Mouse (Mus musculus): ENCODE measurements around the gene Fdx1l. TPM values are rescaled to one million over a fixed set of nuclear protein-coding genes. Genes with fewer than 3 reads are reported as not detected.

Gene Fdx1l
- polyA plus RNA-seq (2015; fragmentation: Illumina TruSeq; extraction: RNeasy Lipid Tissue Mini Kit (QIAGEN cat#74804); ENCODE audit: insufficient read depth, low read depth, low replicate concordance), result 12.7 TPM

GRCm38 (mm10) chr9:21073044-21073840 lies at the start of gene Fdx1l, which contains the start of gene Gm49373:
TSS of gene Fdx1l (minus strand) at chr9:21073614.
TSS of gene Gm49373 (minus strand) at chr9:21073096.

GRCm38 (mm10) chr9:21091707-21092320 lies 18.4 kb upstream of the Fdx1l start, which contains the start of the genes Gm38431 and Raver1:
TSS of gene Gm38431 (minus strand) at chr9:21091997.
TSS of gene Raver1 (minus strand) at chr9:21092008.

GRCm38 (mm10) chr9:21067006-21067684 lies 6.3 kb downstream of the Fdx1l start, which contains the start of gene Zglp1:
TSS of gene Zglp1 (minus strand) at chr9:21067093.

GRCm38 (mm10) chr9:21031896-21032351 lies 41.5 kb downstream of the Fdx1l start, which contains the start of gene Icam5:
TSS of gene Icam5 (plus strand) at chr9:21032073.

GRCm38 (mm10) chr9:21029291-21030054 lies 43.9 kb downstream of the Fdx1l start, which contains the start of gene Icam4:
TSS of gene Icam4 (plus strand) at chr9:21029373.

Other genes with a start within 250 kb of the Fdx1l start
- 12.9 TPM for gene A230050P20Rik, start 205.0 kb downstream of the Fdx1l start, polyA plus RNA-seq (2015; fragmentation: Illumina TruSeq; extraction: RNeasy Lipid Tissue Mini Kit (QIAGEN cat#74804); ENCODE audit: insufficient read depth, low read depth, low replicate concordance)
- gene Angptl6, start 193.9 kb downstream of the Fdx1l start, polyA plus RNA-seq (2015; fragmentation: Illumina TruSeq; extraction: RNeasy Lipid Tissue Mini Kit (QIAGEN cat#74804); ENCODE audit: insufficient read depth, low read depth, low replicate concordance), result 1.1 TPM
- gene Ppan, start 185.4 kb downstream of the Fdx1l start, polyA plus RNA-seq (2015; fragmentation: Illumina TruSeq; extraction: RNeasy Lipid Tissue Mini Kit (QIAGEN cat#74804); ENCODE audit: insufficient read depth, low read depth, low replicate concordance), result 21.0 TPM
- gene Eif3g, start 175.0 kb downstream of the Fdx1l start, polyA plus RNA-seq (2015; fragmentation: Illumina TruSeq; extraction: RNeasy Lipid Tissue Mini Kit (QIAGEN cat#74804); ENCODE audit: insufficient read depth, low read depth, low replicate concordance), result 46.1 TPM
- 4.3 TPM for gene Dnmt1, start 113.7 kb downstream of the Fdx1l start, polyA plus RNA-seq (2015; fragmentation: Illumina TruSeq; extraction: RNeasy Lipid Tissue Mini Kit (QIAGEN cat#74804); ENCODE audit: insufficient read depth, low read depth, low replicate concordance)
- gene S1pr2, start 96.8 kb downstream of the Fdx1l start, polyA plus RNA-seq (2015; fragmentation: Illumina TruSeq; extraction: RNeasy Lipid Tissue Mini Kit (QIAGEN cat#74804); ENCODE audit: insufficient read depth, low read depth, low replicate concordance), result 3.5 TPM
- 13.8 TPM for gene Mrpl4, start 70.9 kb downstream of the Fdx1l start, polyA plus RNA-seq (2015; fragmentation: Illumina TruSeq; extraction: RNeasy Lipid Tissue Mini Kit (QIAGEN cat#74804); ENCODE audit: insufficient read depth, low read depth, low replicate concordance)
- gene Icam1, start 57.6 kb downstream of the Fdx1l start, polyA plus RNA-seq (2015; fragmentation: Illumina TruSeq; extraction: RNeasy Lipid Tissue Mini Kit (QIAGEN cat#74804); ENCODE audit: insufficient read depth, low read depth, low replicate concordance), result 7.2 TPM
- gene Icam4, start 44.2 kb downstream of the Fdx1l start, polyA plus RNA-seq (2015; fragmentation: Illumina TruSeq; extraction: RNeasy Lipid Tissue Mini Kit (QIAGEN cat#74804); ENCODE audit: insufficient read depth, low read depth, low replicate concordance), result not detected
- not detected for gene Icam5, start 41.5 kb downstream of the Fdx1l start, polyA plus RNA-seq (2015; fragmentation: Illumina TruSeq; extraction: RNeasy Lipid Tissue Mini Kit (QIAGEN cat#74804); ENCODE audit: insufficient read depth, low read depth, low replicate concordance)
- not detected for gene Zglp1, start 6.5 kb downstream of the Fdx1l start, polyA plus RNA-seq (2015; fragmentation: Illumina TruSeq; extraction: RNeasy Lipid Tissue Mini Kit (QIAGEN cat#74804); ENCODE audit: insufficient read depth, low read depth, low replicate concordance)
- 0.74 TPM for gene Gm49373, start 518 bp downstream of the Fdx1l start, polyA plus RNA-seq (2015; fragmentation: Illumina TruSeq; extraction: RNeasy Lipid Tissue Mini Kit (QIAGEN cat#74804); ENCODE audit: insufficient read depth, low read depth, low replicate concordance)
- gene Gm38431, start 18.4 kb upstream of the Fdx1l start, polyA plus RNA-seq (2015; fragmentation: Illumina TruSeq; extraction: RNeasy Lipid Tissue Mini Kit (QIAGEN cat#74804); ENCODE audit: insufficient read depth, low read depth, low replicate concordance), result 4.2 TPM
- 4.9 TPM for gene Raver1, start 18.4 kb upstream of the Fdx1l start, polyA plus RNA-seq (2015; fragmentation: Illumina TruSeq; extraction: RNeasy Lipid Tissue Mini Kit (QIAGEN cat#74804); ENCODE audit: insufficient read depth, low read depth, low replicate concordance)
- 6.1 TPM for gene Tyk2, start 57.6 kb upstream of the Fdx1l start, polyA plus RNA-seq (2015; fragmentation: Illumina TruSeq; extraction: RNeasy Lipid Tissue Mini Kit (QIAGEN cat#74804); ENCODE audit: insufficient read depth, low read depth, low replicate concordance)
- 23.2 TPM for gene Cdc37, start 76.4 kb upstream of the Fdx1l start, polyA plus RNA-seq (2015; fragmentation: Illumina TruSeq; extraction: RNeasy Lipid Tissue Mini Kit (QIAGEN cat#74804); ENCODE audit: insufficient read depth, low read depth, low replicate concordance)
- 12.9 TPM for gene Pde4a, start 92.1 kb upstream of the Fdx1l start, polyA plus RNA-seq (2015; fragmentation: Illumina TruSeq; extraction: RNeasy Lipid Tissue Mini Kit (QIAGEN cat#74804); ENCODE audit: insufficient read depth, low read depth, low replicate concordance)
- gene Keap1, start 165.7 kb upstream of the Fdx1l start, polyA plus RNA-seq (2015; fragmentation: Illumina TruSeq; extraction: RNeasy Lipid Tissue Mini Kit (QIAGEN cat#74804); ENCODE audit: insufficient read depth, low read depth, low replicate concordance), result 10.2 TPM
- not detected for gene S1pr5, start 174.8 kb upstream of the Fdx1l start, polyA plus RNA-seq (2015; fragmentation: Illumina TruSeq; extraction: RNeasy Lipid Tissue Mini Kit (QIAGEN cat#74804); ENCODE audit: insufficient read depth, low read depth, low replicate concordance)
- gene Atg4d, start 191.7 kb upstream of the Fdx1l start, polyA plus RNA-seq (2015; fragmentation: Illumina TruSeq; extraction: RNeasy Lipid Tissue Mini Kit (QIAGEN cat#74804); ENCODE audit: insufficient read depth, low read depth, low replicate concordance), result 5.9 TPM
- gene Kri1, start 214.4 kb upstream of the Fdx1l start, polyA plus RNA-seq (2015; fragmentation: Illumina TruSeq; extraction: RNeasy Lipid Tissue Mini Kit (QIAGEN cat#74804); ENCODE audit: insufficient read depth, low read depth, low replicate concordance), result 14.5 TPM
- gene Cdkn2d, start 217.8 kb upstream of the Fdx1l start, polyA plus RNA-seq (2015; fragmentation: Illumina TruSeq; extraction: RNeasy Lipid Tissue Mini Kit (QIAGEN cat#74804); ENCODE audit: insufficient read depth, low read depth, low replicate concordance), result 5.5 TPM
- 11.4 TPM for gene Ap1m2, start 238.7 kb upstream of the Fdx1l start, polyA plus RNA-seq (2015; fragmentation: Illumina TruSeq; extraction: RNeasy Lipid Tissue Mini Kit (QIAGEN cat#74804); ENCODE audit: insufficient read depth, low read depth, low replicate concordance)
- gene Slc44a2, start 247.1 kb upstream of the Fdx1l start, polyA plus RNA-seq (2015; fragmentation: Illumina TruSeq; extraction: RNeasy Lipid Tissue Mini Kit (QIAGEN cat#74804); ENCODE audit: insufficient read depth, low read depth, low replicate concordance), result 16.7 TPM